Mouse (Mus musculus) limb, embryonic 10.5 days (tissue): ENCODE results near the gene Magi1. TPM values are rescaled to one million over a fixed set of nuclear protein-coding genes. Genes with fewer than 3 reads are reported as not detected.

Experiments
- DNase-seq: peaks from one replicate; pipeline ENCODE4 v3.0.0-alpha.2; 2017; ENCODE audit warnings: low spot score
- H3K27ac ChIP-seq: fragments of 300-500 bp; sonication (generic); 2 replicates; pipeline ENCODE4 v1.5.1; 2016; ENCODE audit warnings: mild to moderate bottlenecking
- H3K27me3 ChIP-seq: fragments of 300-500 bp; sonication (generic); 2 replicates; pipeline ENCODE4 v1.6.1; 2016; ENCODE audit warnings: low read depth, mild to moderate bottlenecking; ENCODE audit not compliant: poor library complexity, severe bottlenecking
- H3K36me3 ChIP-seq: fragments of 300-500 bp; sonication (generic); 2 replicates; pipeline ENCODE4 v1.6.1; 2016; ENCODE audit warnings: mild to moderate bottlenecking, moderate library complexity
- H3K4me1 ChIP-seq: fragments of 300-500 bp; sonication (generic); 2 replicates; pipeline ENCODE4 v1.6.1; 2016
- H3K4me3 ChIP-seq: fragments of 300-500 bp; sonication (generic); 2 replicates; pipeline ENCODE4 v1.5.1; 2016; ENCODE audit warnings: mild to moderate bottlenecking, moderate library complexity
- H3K9me3 ChIP-seq: fragments of 300-500 bp; sonication (generic); replicated peaks from 2 replicates; pipeline ENCODE4 v1.6.1; 2016; ENCODE audit warnings: mild to moderate bottlenecking
- WGBS: fragments of 180-500 bp; shearing (Covaris S2); methylation state at CpG from one replicate; pipeline ENCODE4 v1.1.7; 2016; 5-methylcytosine and 5-hydroxymethylcytosine counted together
- polyA plus RNA-seq: library from polyadenylated mRNA; unstranded; fragments of >200 nt; fragmentation: Nextera tagmentation; extraction: Ambion mirVana; gene quantifications from 2 replicates; pipeline ENCODE4 v1.2.1, GENCODE M21; 2016

Gene Magi1
- polyA plus RNA-seq: 10.4 and 16.7 TPM in 2 replicates

- under 1% methylated on average over 85 of the region's 86 CpGs for WGBS
- peaks cover 40% of the 10 kb centered on the region for H3K4me1 ChIP-seq
- H3K27me3 ChIP-seq: no peaks in the 10 kb centered on the region
- H3K9me3 ChIP-seq: no peaks in the 10 kb centered on the region
- peak within 1 kb of the TSS; percentile 92 for H3K4me3 ChIP-seq
- H3K36me3 ChIP-seq: no peaks in the 10 kb centered on the region
- H3K27ac ChIP-seq: peak within 1 kb of the TSS; percentile 98
- DNase-seq: peak; percentile 99
These were observed at the start of gene Magi1 for GRCm38 (mm10) chr6:94283318-94284061. Magi1 (minus strand) TSS chr6:94283917.

- DNase-seq: no peak
- Histone ChIP-seq H3K4me1 (no peaks in the 10 kb centered on the region), H3K27me3 (no peaks in the 10 kb centered on the region), H3K4me3 (no peak overlapping the region), H3K9me3 (no peaks in the 10 kb centered on the region), H3K27ac (no peak overlapping the region), H3K36me3 (no peaks in the 10 kb centered on the region)
- 88% methylated on average over 4 of the region's 4 CpGs for WGBS
These were observed 43.4 kb upstream of the Magi1 start for GRCm38 (mm10) chr6:94327143-94327542.

- H3K9me3 ChIP-seq: no peaks in the 10 kb centered on the region
- no peaks in the 10 kb centered on the region for H3K4me1 ChIP-seq
- H3K36me3 ChIP-seq: no peaks in the 10 kb centered on the region
- H3K27me3 ChIP-seq: no peaks in the 10 kb centered on the region
- H3K27ac ChIP-seq: no peak overlapping the region
- WGBS: 95% methylated on average over 3 of the region's 3 CpGs
- no peak for DNase-seq
- no peak overlapping the region for H3K4me3 ChIP-seq
These were observed 33.2 kb upstream of the Magi1 start for GRCm38 (mm10) chr6:94316886-94317285.

DNA sequence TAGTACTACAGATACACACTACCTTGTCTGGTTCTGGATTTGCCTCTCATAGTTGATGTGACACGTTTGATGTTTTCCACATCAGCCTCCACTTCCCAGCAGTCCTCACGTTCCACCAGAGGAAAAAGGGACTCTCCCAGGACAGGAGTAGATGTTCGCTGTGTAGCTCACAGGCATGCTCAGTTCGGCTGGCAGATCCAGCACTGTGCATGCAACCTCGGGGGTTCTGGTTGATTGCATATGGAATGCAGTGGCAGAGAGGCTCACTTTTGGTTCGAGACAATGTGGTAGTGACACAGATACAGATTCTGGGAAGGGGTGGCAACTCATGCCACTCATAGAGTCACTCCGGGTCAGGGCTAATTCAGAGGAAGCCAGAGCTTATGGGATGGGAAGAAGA is 28.6 kb upstream of the Magi1 start:
- Histone ChIP-seq H3K9me3 (no peaks in the 10 kb centered on the region), H3K4me1 (peaks cover 4% of the 10 kb centered on the region; the same call in 1 of the 2 replicates), H3K27me3 (no peaks in the 10 kb centered on the region), H3K27ac (no peak overlapping the region), H3K4me3 (no peak overlapping the region), H3K36me3 (no peaks in the 10 kb centered on the region)
- WGBS: 78% methylated on average over 7 of the region's 7 CpGs
- no peak for DNase-seq

- Histone ChIP-seq H3K36me3 (no peaks in the 10 kb centered on the region), H3K27me3 (no peaks in the 10 kb centered on the region), H3K9me3 (no peaks in the 10 kb centered on the region), H3K4me1 (peaks cover 8% of the 10 kb centered on the region; the same call in 1 of the 2 replicates), H3K4me3 (no peak overlapping the region), H3K27ac (no peak overlapping the region)
- DNase-seq: no peak
- WGBS: 47% methylated on average over 7 of the region's 7 CpGs
These were observed 24.8 kb upstream of the Magi1 start for GRCm38 (mm10) chr6:94308498-94308897.

GRCm38 (mm10) chr6:94303512-94303911 is 19.8 kb upstream of the Magi1 start:
- no peak overlapping the region for H3K4me3 ChIP-seq
- H3K4me1 ChIP-seq: peaks cover 14% of the 10 kb centered on the region
- H3K36me3 ChIP-seq: no peaks in the 10 kb centered on the region
- WGBS: 85% methylated on average over 6 of the region's 6 CpGs
- no peaks in the 10 kb centered on the region for H3K27me3 ChIP-seq
- H3K9me3 ChIP-seq: no peaks in the 10 kb centered on the region
- DNase-seq: no peak
- no peak overlapping the region for H3K27ac ChIP-seq

GRCm38 (mm10) chr6:94301804-94302203 is 18.1 kb upstream of the Magi1 start:
- peaks cover 12% of the 10 kb centered on the region for H3K4me1 ChIP-seq
- no peak overlapping the region for H3K4me3 ChIP-seq
- no peak for DNase-seq
- H3K27ac ChIP-seq: no peak overlapping the region
- no peaks in the 10 kb centered on the region for H3K36me3 ChIP-seq
- H3K27me3 ChIP-seq: no peaks in the 10 kb centered on the region
- no peaks in the 10 kb centered on the region for H3K9me3 ChIP-seq
- WGBS: 91% methylated on average over 10 of the region's 10 CpGs

DNA sequence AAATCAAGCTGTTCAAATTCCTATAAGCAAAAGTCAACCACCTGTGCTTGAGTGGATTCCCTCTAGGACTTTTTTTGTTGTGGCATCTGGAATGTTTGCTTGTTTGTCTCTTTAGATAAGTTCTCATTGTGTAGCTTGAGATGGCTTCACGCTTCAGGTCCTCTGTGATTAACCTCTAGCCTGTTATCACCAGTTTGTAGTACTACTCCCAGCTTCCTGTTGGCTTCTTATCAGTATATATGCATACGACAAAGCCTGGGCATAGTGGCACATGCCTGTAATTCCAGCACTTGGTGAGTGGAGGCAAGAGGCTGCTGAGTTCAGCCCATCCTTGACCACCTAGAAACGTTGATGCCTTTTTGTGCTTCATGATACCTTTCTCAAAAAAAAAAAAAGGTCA is 16.8 kb upstream of the Magi1 start:
- Histone ChIP-seq H3K4me3 (no peak overlapping the region), H3K4me1 (peaks cover 12% of the 10 kb centered on the region), H3K27ac (no peak overlapping the region), H3K36me3 (no peaks in the 10 kb centered on the region), H3K9me3 (no peaks in the 10 kb centered on the region), H3K27me3 (no peaks in the 10 kb centered on the region)
- WGBS: 81% methylated on average over 3 of the region's 3 CpGs
- DNase-seq: no peak

- Histone ChIP-seq H3K36me3 (no peaks in the 10 kb centered on the region), H3K27me3 (no peaks in the 10 kb centered on the region), H3K9me3 (no peaks in the 10 kb centered on the region), H3K4me1 (peaks cover 19% of the 10 kb centered on the region), H3K4me3 (no peak overlapping the region), H3K27ac (no peak overlapping the region)
- DNase-seq: no peak
These were observed 3.7 kb upstream of the Magi1 start for GRCm38 (mm10) chr6:94287387-94287786.

DNA sequence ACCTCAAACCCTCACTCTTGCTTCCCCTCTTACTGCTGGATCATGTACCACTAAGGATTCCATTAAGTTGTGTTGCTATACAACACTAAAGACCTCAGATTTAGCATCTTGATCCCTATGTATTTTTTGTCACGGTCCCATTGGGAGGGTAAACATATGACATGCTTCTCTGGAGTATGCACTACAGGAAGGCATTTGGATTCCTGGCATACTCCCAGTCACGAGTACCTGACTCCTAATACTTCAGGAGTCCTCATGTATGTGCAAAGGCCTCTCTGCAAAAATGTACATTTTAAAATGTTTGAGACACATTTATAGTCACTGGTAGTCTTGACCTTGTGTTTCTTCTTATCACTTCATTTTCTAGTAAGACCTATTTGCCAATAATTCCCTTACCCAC is 2.8 kb upstream of the Magi1 start:
- H3K9me3 ChIP-seq: no peaks in the 10 kb centered on the region
- no peak for DNase-seq
- WGBS: 93% methylated on average over 2 of the region's 2 CpGs
- H3K27ac ChIP-seq: no peak overlapping the region
- H3K4me1 ChIP-seq: peaks cover 27% of the 10 kb centered on the region
- no peaks in the 10 kb centered on the region for H3K36me3 ChIP-seq
- H3K4me3 ChIP-seq: no peak overlapping the region
- no peaks in the 10 kb centered on the region for H3K27me3 ChIP-seq

DNA sequence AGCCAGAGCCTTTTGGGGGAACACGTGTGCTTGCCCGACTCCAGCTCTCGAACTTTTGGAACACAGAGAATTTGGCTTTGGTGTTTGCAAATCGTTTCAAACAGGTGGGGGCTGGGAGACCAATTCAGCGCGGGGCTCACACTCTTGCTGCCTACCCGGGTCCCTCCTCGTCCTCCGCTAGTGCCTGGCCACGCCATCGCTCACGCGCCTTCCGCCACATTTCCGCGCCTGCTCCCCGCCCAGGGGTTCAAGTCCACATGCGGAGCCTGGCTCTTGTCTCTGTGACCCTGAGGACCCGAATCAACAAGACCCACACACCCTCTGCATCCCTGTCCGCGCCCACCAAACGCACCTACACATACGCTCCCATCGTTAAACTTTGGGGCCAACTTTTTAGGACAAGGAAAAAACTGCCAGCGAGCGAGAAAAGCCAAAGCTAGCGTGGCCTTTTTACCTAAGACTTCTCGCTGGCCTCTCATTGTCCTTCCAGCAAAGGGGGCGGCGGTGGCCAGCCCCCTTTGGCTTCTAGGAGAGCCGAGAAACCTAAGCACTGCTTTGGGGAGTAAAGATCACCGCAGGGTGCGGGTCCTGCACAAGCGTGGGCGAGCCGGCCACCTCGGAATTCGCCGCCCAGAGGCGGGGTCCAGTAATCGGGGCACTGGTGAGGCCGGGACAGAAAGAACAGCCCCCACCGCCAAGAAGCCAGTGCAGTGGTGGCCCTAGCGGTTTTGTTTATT is 540 bp upstream of the Magi1 start:
- WGBS: under 1% methylated on average over 44 of the region's 44 CpGs
- Histone ChIP-seq H3K9me3 (no peaks in the 10 kb centered on the region), H3K27ac (peak overlapping the region; percentile 98), H3K4me3 (peak overlapping the region; percentile 92), H3K36me3 (no peaks in the 10 kb centered on the region), H3K4me1 (peaks cover 39% of the 10 kb centered on the region), H3K27me3 (no peaks in the 10 kb centered on the region)
- DNase-seq: peak; percentile 71

DNA sequence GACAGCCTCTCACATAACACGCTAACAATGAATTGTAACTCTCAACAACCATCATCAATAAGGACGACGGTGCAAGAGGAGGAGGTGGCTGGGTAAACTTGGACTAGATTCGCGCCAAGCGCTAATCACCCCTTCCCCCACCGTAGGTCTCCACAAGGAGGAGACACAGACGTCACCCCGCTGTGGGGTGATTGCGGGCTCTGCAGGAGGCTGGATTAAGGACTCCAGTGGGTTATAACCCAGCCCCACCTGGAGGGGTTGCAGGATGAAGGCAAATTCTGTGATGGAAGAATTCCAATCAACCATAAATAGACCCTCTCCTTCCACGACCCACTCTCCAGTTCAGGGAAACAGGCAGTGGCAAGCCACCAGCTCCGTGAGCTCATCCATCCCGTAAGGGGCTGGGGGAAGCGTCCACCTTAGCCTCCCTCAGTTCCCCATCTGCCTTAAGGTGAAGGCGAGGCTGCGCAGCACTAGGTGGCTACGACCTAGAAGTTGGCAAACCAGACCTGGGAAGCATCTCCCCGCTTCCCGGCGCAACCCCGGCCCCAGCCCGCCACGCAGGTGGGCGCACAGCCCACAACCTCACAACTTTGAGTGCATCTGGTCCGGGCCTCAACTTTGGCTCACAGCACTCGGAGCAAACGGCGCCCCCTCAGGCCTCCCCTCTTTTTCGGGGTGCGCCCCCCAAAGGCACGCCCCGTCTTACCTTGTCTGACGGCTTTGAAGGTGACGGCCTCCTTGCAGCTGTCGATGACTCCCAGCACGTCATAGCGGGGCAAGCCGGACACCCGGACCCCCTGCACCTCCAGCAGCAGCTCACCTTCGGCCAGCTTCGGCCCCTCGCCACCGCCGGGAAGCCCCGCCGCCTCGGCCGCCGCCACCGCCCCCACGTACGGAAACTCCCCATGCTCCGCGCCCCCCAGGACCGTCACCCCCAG is 1.1 kb downstream of the Magi1 start:
- Histone ChIP-seq H3K4me1 (peaks cover 40% of the 10 kb centered on the region), H3K9me3 (no peaks in the 10 kb centered on the region), H3K4me3 (peak overlapping the region; percentile 92), H3K27ac (peak overlapping the region; percentile 98), H3K36me3 (no peaks in the 10 kb centered on the region), H3K27me3 (no peaks in the 10 kb centered on the region)
- WGBS: under 1% methylated on average over 54 of the region's 55 CpGs
- peak; percentile 71 for DNase-seq
